Mouse (Mus musculus) cerebellum, adult 2 months (tissue): Measurements from ENCODE around the gene Mcm3.

Experiments
- CTCF ChIP-seq: fragments of 200-500 bp; IDR thresholded peaks from 2 replicates; pipeline ENCODE4 v1.5.1; 2011; ENCODE audit warnings: low read depth, mild to moderate bottlenecking, control low read depth, low read length, moderate library complexity, borderline replicate concordance; ENCODE audit not compliant: insufficient read depth
- POLR2A ChIP-seq: fragments of 200-500 bp; IDR thresholded peaks from 2 replicates; pipeline ENCODE4 v1.6.1; 2011; ENCODE audit warnings: low read length, control low read depth, borderline replicate concordance; ENCODE audit not compliant: insufficient read depth

- TF ChIP-seq CTCF (no peak), POLR2A (no peak)
Measured at GRCm38 (mm10) chr1:20861865-20862264, 41.8 kb upstream of the Mcm3 start.
